Mouse (Mus musculus) testis, adult 2 months (tissue): ENCODE results near the gene Tbx4. TPM values are rescaled to one million over a fixed set of nuclear protein-coding genes. Genes with fewer than 3 reads are reported as not detected.

Experiments used
- H3K27ac ChIP-seq: fragments of 200-500 bp; 2 replicates; pipeline ENCODE4 v1.5.1; 2012; ENCODE audit warnings: low read depth, low read length; ENCODE audit not compliant: control insufficient read depth, insufficient read depth
- H3K27me3 ChIP-seq: fragments of 200-500 bp; 2 replicates; pipeline ENCODE4 v1.6.1; 2012; ENCODE audit warnings: mild to moderate bottlenecking, low read length, moderate library complexity; ENCODE audit not compliant: control insufficient read depth, insufficient read depth
- H3K36me3 ChIP-seq: fragments of 200-500 bp; 2 replicates; pipeline ENCODE4 v1.6.1; 2012; ENCODE audit warnings: mild to moderate bottlenecking, low read length; ENCODE audit not compliant: control insufficient read depth, insufficient read depth
- H3K4me1 ChIP-seq: fragments of 200-500 bp; 2 replicates; pipeline ENCODE4 v1.6.1; 2012; ENCODE audit warnings: low read length; ENCODE audit not compliant: control insufficient read depth, insufficient read depth
- H3K4me3 ChIP-seq: fragments of 200-500 bp; 2 replicates; pipeline ENCODE4 v1.5.1; 2012; ENCODE audit warnings: low read depth, mild to moderate bottlenecking, low read length, moderate library complexity, mixed read lengths; ENCODE audit not compliant: control insufficient read depth
- CTCF ChIP-seq: fragments of 200-500 bp; IDR thresholded peaks from 2 replicates; pipeline ENCODE4 v1.5.1; 2012; ENCODE audit warnings: low read depth, mild to moderate bottlenecking, inconsistent platforms, low read length, moderate library complexity; ENCODE audit not compliant: control insufficient read depth, insufficient read depth, insufficient replicate concordance
- POLR2A ChIP-seq: fragments of 200-500 bp; IDR thresholded peaks from 2 replicates; pipeline ENCODE4 v1.6.1; 2012; ENCODE audit warnings: low read depth, mild to moderate bottlenecking, inconsistent platforms, low read length, moderate library complexity; ENCODE audit not compliant: control insufficient read depth
- polyA plus RNA-seq: library from polyadenylated mRNA; depleted of rRNA; stranded (reverse); fragments of >200 nt; gene quantifications from 2 replicates; pipeline ENCODE4 v1.2.3, GENCODE M21; 2012

The Tbx4 gene
- polyA plus RNA-seq, 1 experiment = 0.61 TPM

DNA sequence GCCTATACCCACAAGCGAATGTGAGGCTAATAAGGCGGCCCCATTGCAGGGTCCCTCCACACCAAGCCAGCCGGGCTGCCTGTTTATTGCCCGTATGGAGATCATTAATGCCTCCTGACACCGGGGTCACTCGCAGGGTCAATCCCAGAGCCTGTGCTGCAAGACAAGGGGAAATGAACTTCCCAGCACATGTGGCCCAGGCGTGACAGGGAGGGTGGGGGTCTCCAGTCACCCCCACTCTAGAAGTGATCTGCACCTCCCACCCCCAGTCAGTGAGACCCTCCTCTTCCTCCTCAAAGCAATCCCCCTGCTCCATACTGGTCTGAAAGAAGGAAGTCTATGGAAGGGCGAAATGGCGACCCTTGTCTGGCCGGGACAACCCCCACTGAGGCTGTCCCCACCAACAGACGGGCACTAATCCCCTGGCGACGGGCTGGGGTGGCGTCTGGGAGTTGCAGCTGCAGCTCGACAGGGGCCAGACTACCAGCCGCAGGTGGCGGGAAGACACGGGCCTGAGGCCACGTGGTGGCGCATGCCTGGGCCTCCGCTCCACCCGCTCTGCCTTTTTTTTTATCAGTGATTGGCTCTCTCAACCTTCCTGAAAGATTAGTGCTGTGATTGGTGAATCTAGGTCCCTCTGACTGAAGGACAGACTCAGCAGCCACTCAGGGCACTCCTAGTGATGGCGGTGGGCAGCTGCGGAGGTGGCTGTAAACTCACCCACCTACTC, 10.0 kb upstream of the Tbx4 start:
- Histone ChIP-seq H3K36me3 (no peaks in the 10 kb centered on the region), H3K27ac (no peak overlapping the region), H3K4me3 (peak overlapping the region; percentile 74), H3K27me3 (no peaks in the 10 kb centered on the region), H3K4me1 (peaks cover 14% of the 10 kb centered on the region)
- TF ChIP-seq POLR2A (no peak), CTCF (no peak)

DNA sequence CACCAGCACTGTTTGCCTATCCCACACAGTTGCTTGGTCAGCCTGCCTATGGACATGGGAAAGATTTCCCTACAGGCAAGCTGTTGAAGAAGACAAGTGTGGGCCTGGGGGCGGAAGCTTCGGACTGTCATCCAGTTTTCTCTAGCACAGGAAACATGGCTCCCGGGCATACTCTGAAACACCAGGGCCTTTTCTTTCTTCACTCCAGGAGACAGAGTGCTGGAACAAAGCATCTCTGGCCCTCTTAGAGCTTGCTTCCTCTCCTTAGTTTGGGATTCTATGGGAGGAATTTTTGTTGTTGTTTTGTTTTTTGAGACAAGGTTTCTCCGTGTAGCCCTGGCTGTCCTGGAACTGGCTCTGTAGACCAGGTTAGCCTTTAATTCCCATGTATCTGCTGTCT, 1.7 kb upstream of the Tbx4 start:
- peaks cover 10% of the 10 kb centered on the region for H3K27me3 ChIP-seq
- TF ChIP-seq CTCF (no peak), POLR2A (no peak)

DNA sequence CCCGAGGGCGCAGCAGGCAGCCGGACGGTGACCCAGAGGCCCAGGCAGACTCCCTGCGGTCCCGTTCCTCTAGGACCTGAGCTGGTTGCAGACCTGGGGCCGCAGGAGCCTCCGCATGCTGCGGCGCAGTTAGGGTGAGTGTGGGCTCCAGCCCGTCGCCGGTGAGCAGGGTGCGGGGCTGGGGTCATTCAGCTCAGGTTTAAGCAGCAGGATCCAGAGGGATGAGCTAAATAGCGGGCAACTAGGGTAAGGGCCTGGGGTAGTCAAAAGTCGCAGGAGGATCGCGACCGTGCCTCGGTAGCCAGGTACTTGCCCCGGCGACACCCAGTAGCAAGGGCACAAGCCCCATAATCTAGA, 185 bp downstream of the Tbx4 start:
- Histone ChIP-seq H3K27me3 (peaks cover 18% of the 10 kb centered on the region), H3K4me1 (peaks cover 16% of the 10 kb centered on the region), H3K27ac (no peak overlapping the region), H3K36me3 (no peaks in the 10 kb centered on the region), H3K4me3 (no peak overlapping the region)
- TF ChIP-seq CTCF (no peak), POLR2A (no peak)

More for the DNA sequence above, 1.7 kb upstream of the Tbx4 start:
- H3K4me3 ChIP-seq = no peak overlapping the region
- H3K27ac ChIP-seq = no peak overlapping the region
- peaks cover 7% of the 10 kb centered on the region for H3K4me1 ChIP-seq
- no peaks in the 10 kb centered on the region for H3K36me3 ChIP-seq

DNA sequence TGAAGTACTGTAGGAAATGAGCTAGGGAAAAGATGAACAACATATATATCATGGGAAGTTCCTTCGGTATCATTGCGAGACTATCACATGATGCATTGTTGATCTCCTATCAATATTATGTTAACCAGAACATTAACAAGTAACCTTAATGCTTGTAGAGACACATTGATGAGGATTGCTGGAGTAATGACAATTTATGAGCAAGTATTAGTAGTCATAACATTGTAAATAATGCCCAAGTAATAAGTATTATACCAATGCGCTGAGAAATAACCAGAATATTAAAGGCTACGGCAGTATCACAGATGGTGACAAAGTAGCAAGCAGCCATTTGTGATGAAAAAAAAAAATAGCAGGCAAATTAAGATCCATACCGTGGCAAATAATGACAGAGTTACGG, 1.1 kb downstream of the Tbx4 start:
- Histone ChIP-seq H3K4me3 (no peak overlapping the region), H3K36me3 (no peaks in the 10 kb centered on the region), H3K27ac (no peak overlapping the region), H3K27me3 (peaks cover 18% of the 10 kb centered on the region), H3K4me1 (peaks cover 16% of the 10 kb centered on the region)
- TF ChIP-seq CTCF = no peak
- no peak for TF ChIP-seq POLR2A

DNA sequence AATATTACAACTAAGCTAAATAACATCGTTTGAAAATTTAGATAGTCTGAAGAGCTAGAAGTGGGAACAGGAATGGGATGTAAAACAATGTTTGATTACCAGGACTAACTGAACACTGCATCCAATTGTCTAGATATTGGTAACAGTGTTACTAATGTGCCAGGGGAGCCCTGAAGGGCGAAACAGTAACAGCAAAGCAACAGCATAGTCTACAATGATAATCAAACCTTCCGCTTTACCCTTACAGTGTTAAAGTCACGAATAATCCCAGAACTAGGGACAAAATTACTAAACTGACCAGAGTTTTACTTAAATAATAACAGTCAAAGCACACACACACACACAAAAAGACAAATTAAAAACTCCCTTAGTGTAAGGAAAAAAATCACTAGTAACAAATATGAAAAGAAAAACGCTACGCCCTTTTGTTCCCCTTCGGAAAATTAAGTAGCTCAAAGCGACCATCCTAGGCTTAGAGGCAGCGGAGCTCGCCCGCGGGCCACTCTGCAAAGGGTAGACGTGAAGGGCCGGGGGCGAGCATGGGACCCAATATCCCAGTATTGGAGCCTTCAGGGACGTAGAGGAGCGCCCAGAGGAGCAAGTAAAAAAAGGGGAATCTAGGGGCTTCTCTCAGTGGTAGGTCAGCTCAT, 1.7 kb downstream of the Tbx4 start:
- Histone ChIP-seq H3K36me3 (no peaks in the 10 kb centered on the region), H3K27ac (no peak overlapping the region), H3K27me3 (peaks cover 18% of the 10 kb centered on the region), H3K4me1 (peaks cover 16% of the 10 kb centered on the region), H3K4me3 (no peak overlapping the region)
- TF ChIP-seq CTCF (no peak), POLR2A (no peak)

DNA sequence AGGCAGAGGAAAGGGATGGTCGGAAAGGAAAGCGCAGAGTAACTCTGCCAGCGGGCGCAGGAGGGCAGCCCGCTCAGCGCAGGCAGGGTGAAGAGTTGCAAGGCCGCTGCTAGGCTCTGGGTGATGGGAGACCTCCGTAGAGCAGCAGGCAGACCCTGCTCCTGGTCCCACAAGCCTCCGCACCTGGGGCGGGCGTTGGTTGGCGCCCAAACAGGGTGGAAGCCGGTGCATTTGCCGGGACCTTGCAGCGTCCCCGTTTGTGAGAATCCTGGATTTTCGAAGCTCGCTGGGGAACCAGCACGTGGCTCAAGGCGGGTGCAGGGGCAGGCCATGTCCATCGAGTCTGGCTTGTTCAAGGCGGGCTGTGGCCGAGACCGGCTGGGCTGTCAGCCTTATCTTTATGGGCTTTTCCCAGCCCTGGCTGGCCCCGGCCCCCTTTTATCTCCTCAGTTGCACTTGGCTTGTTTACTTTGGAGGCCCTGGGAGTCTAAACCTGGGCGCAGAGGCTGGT, 2.3 kb downstream of the Tbx4 start:
- no peak for TF ChIP-seq CTCF
- no peak for TF ChIP-seq POLR2A
- Histone ChIP-seq H3K27me3 (peaks cover 18% of the 10 kb centered on the region), H3K4me1 (peaks cover 16% of the 10 kb centered on the region), H3K27ac (no peak overlapping the region), H3K4me3 (no peak overlapping the region), H3K36me3 (no peaks in the 10 kb centered on the region)

DNA sequence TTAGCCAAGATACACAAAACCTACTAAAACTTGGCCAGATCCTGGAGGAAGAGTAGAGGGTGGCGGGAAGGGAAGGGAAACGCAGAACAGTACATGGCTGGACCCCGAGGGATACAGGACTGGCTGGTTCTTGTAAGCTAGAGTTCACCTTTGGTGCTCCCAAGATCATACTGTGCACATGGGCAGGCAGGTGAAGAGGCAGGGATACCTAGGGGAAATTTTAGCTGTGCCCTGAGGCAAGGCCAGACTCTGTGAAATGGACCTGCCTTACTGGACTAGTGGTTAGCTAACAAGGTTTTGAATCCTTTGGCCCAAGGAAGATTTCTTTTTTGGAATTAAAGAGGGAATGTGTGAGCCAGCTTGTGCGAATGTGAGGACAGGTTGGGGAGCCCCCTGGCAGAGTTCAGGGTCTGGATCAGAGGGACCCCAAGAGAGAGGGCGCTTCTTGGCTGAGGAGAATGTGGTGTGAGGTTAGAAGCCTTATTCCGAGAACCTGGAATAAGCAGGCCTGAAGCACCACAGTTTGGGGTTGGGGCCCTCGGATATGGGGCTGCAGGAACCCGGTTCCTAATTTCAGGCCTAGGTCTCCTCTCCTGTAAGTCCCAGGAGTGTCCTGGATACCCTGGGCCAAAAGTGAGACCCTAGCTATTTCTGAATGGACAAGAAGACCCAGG, 3.0 kb downstream of the Tbx4 start:
- TF ChIP-seq POLR2A (no peak), CTCF (no peak)
- peaks cover 16% of the 10 kb centered on the region for H3K4me1 ChIP-seq
- H3K4me3 ChIP-seq = no peak overlapping the region
- H3K36me3 ChIP-seq = no peaks in the 10 kb centered on the region
- H3K27me3 ChIP-seq = peaks cover 18% of the 10 kb centered on the region
- no peak overlapping the region for H3K27ac ChIP-seq
